Mouse (Mus musculus): ENCODE measurements at regions not wholly inside any gene's neighbourhood (a gene's known extent, or its start where the extent isn't known, plus 50 kb on each side); places are given as distances from the start of the nearest gene placed in this dataset.

GRCm38 (mm10) chr5:103320341-103320740, 104.7 kb upstream of the Ptpn13 start:
- DNase-seq, result no peak
- intact Hi-C loops (cut with DNase I), result no loop called here

GRCm38 (mm10) chr5:103309806-103310525, 98.8 kb upstream of the Mapk10 start:
- DNase-seq, result no peak
- intact Hi-C loops (cut with DNase I), result no loop called here

- intact Hi-C loops (cut with DNase I), result no loop called here
- peak; percentile 30 for DNase-seq
These were observed 94.7 kb upstream of the Mapk10 start for GRCm38 (mm10) chr5:103305716-103306447.

GRCm38 (mm10) chr5:103304975-103305374, 93.8 kb upstream of the Mapk10 start:
- intact Hi-C loops (cut with DNase I), result no loop called here
- no peak for DNase-seq

- intact Hi-C loops (cut with DNase I), result no loop called here
- DNase-seq, result no peak
These were observed 91.6 kb upstream of the Mapk10 start for GRCm38 (mm10) chr5:103302744-103303143.

GRCm38 (mm10) chr5:103301303-103301702, 90.2 kb upstream of the Mapk10 start:
- DNase-seq, result peak; percentile 8
- intact Hi-C loops (cut with DNase I), result no loop called here

GRCm38 (mm10) chr5:103293953-103294352, 82.8 kb upstream of the Mapk10 start:
- no peak for DNase-seq
- intact Hi-C loops (cut with DNase I), result no loop called here

GRCm38 (mm10) chr5:103291691-103292090, 80.6 kb upstream of the Mapk10 start:
- intact Hi-C loops (cut with DNase I), result no loop called here

GRCm38 (mm10) chr5:103291219-103291618, 80.1 kb upstream of the Mapk10 start:
- no peak for DNase-seq
- intact Hi-C loops (cut with DNase I), result no loop called here

More at GRCm38 (mm10) chr5:103291691-103292090, 80.6 kb upstream of the Mapk10 start:
- DNase-seq, result no peak

GRCm38 (mm10) chr5:103269206-103269605, 58.1 kb upstream of the Mapk10 start:
- intact Hi-C loops (cut with DNase I), result no loop called here
- no peak for DNase-seq

- DNase-seq, result no peak
- intact Hi-C loops (cut with DNase I), result no loop called here
These were observed 53.8 kb upstream of the Mapk10 start for GRCm38 (mm10) chr5:103264903-103265302.

- peak; percentile 38 for DNase-seq
- intact Hi-C loops (cut with DNase I), result no loop called here
These were observed 50.3 kb upstream of the Mapk10 start for GRCm38 (mm10) chr5:103261406-103261805.
